9 mouse cellular contexts compared by ENCODE assay signal in the genomic region with DNA sequence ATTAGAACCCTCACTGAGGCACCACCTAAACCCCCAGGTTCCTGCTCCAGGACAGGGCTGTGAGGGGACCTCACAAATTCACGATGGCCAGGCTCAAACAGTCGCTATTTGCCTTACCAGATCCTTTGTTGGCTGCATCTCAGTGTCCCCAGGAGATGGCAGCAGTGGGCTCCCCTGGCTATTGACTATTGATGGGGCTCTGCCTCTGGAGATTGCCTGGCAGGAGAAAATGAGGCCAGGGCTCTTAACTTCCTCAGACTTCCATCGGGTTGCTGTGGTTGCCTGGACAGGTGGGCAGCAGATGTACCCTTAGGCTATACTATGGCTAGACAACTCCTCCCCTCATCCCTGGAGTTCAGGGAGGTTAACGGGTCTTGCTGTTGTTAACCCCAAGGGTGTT. TPM values are rescaled to one million over a fixed set of nuclear protein-coding genes. Genes with fewer than 3 reads are reported as not detected.
DNase-seq lines count a peak whose midpoint lies in the region; ATAC-seq lines count a peak whose summit lies in the region.
"Had no signal": no experiment of that assay in that cellular context is flagged by ENCODE, and none has a peak within 500 bp of the region (broad histone marks: within the 10 kb centered on the region; RNA-seq: fewer than 3 reads in every experiment).

No protein-coding gene starts in this region.

- DNase-seq in kidney, adult 18-20 months = peak; percentile 23
- DNase-seq in Muller cell, postnatal 12 days (ENCODE audit: inconsistent ontology term) = peak; percentile 48
- DNase-seq in adrenal gland, postnatal 36 days = peak; percentile 48 to 54
- DNase-seq in heart, postnatal 4 days = peak; percentile 65
- DNase-seq in limb, embryonic 10.5 days (ENCODE audit: low spot score) = peak; percentile 74
- DNase-seq in retina, postnatal 1 day = peak; percentile 69
- DNase-seq in spleen, adult 12 weeks (ENCODE audit: low spot score) = no peak

- H3K9ac ChIP-seq in kidney, embryonic 15.5 days = no peak overlapping the region

- H3K4me1 ChIP-seq in kidney, embryonic 15.5 days = no peaks in the 10 kb centered on the region
- H3K4me1 ChIP-seq in limb, embryonic 10.5 days = peaks cover 13% of the 10 kb centered on the region

- no peak overlapping the region for H3K4me3 ChIP-seq in kidney, embryonic 15.5 days (replicated peaks)
- H3K4me3 ChIP-seq in limb, embryonic 10.5 days = no peak overlapping the region

- H3K36me3 ChIP-seq in kidney, embryonic 15.5 days = no peaks in the 10 kb centered on the region
- no peaks in the 10 kb centered on the region for H3K36me3 ChIP-seq in limb, embryonic 10.5 days

- H3K27ac ChIP-seq in kidney, embryonic 15.5 days = no peak overlapping the region
- H3K27ac ChIP-seq in limb, embryonic 10.5 days = peak overlapping the region; percentile 76

- H3K27me3 ChIP-seq in kidney, embryonic 15.5 days = no peaks in the 10 kb centered on the region
- H3K27me3 ChIP-seq in limb, embryonic 10.5 days (ENCODE audit: low read depth, poor library complexity, severe bottlenecking) = no peaks in the 10 kb centered on the region

- no peak overlapping the region for H3K4me2 ChIP-seq in kidney, embryonic 15.5 days

- no peaks in the 10 kb centered on the region for H3K9me3 ChIP-seq in kidney, embryonic 15.5 days (replicated peaks)
- no peaks in the 10 kb centered on the region for H3K9me3 ChIP-seq in limb, embryonic 10.5 days (replicated peaks)

- no peak for ATAC-seq in kidney, embryonic 15.5 days (replicated peaks; ENCODE audit: low FRiP score)

- 24% methylated on average over 4 of the region's 4 CpGs for WGBS in kidney, embryonic 15.5 days
- WGBS in limb, embryonic 10.5 days = 11% methylated on average over 4 of the region's 4 CpGs

RNA-seq across cellular contexts. Expression of a gene that starts 22.2 kb away (rescaled TPM):
- 0.87 and 2.1 TPM in 2 replicates for polyA plus RNA-seq in kidney, embryonic 15.5 days (2015; fragmentation: Nextera tagmentation; extraction: Ambion mirVana)
- total RNA-seq in adrenal gland, postnatal 36 days (2021) = not detected
- 100 to 1,000 TPM; 130 to 156 TPM for total RNA-seq in heart, postnatal 4 days (2021)
- polyA plus RNA-seq in limb, embryonic 10.5 days (2016; fragmentation: Nextera tagmentation; extraction: Ambion mirVana) = not detected in 2 replicates
- polyA plus RNA-seq: spleen, adult 2 months had no signal

RNA-seq across cellular contexts. Expression of a gene that starts 45.8 kb away (rescaled TPM):
- polyA plus RNA-seq in kidney, embryonic 15.5 days (2015; fragmentation: Nextera tagmentation; extraction: Ambion mirVana) = not detected in 2 replicates
- total RNA-seq in adrenal gland, postnatal 36 days (2021) = not detected
- not detected for total RNA-seq in heart, postnatal 4 days (2021)
- polyA plus RNA-seq in limb, embryonic 10.5 days (2016; fragmentation: Nextera tagmentation; extraction: Ambion mirVana) = not detected in 2 replicates
- polyA plus RNA-seq: spleen, adult 2 months had no signal

RNA-seq across cellular contexts. Expression of a gene that starts 49.3 kb away (rescaled TPM):
- 0.17 and 0.19 TPM in 2 replicates for polyA plus RNA-seq in kidney, embryonic 15.5 days (2015; fragmentation: Nextera tagmentation; extraction: Ambion mirVana)
- total RNA-seq in adrenal gland, postnatal 36 days (2021) = under 1 TPM; 0.07 to 0.10 TPM
- total RNA-seq in heart, postnatal 4 days (2021) = not detected
- not detected in 2 replicates for polyA plus RNA-seq in limb, embryonic 10.5 days (2016; fragmentation: Nextera tagmentation; extraction: Ambion mirVana)

Comparison
In these comparisons a context has a peak if more than half of its experiments do, and no peak if none do; other contexts are left out.
1. RNA of a gene that starts 22.2 kb away (total RNA-seq): 130 to 156 TPM in heart, postnatal 4 days; not detected in adrenal gland, postnatal 36 days; every median in the first group is over 100 times any median in the second.